Mouse (Mus musculus) lung, postnatal 0 days (tissue): ENCODE data around the gene Gm20388.

Experiments
- CTCF ChIP-seq: IDR thresholded peaks from 2 replicates; pipeline ENCODE4 v1.5.1; 2016; ENCODE audit warnings: antibody characterized with exemption, mild to moderate bottlenecking
- EP300 ChIP-seq: IDR thresholded peaks from 2 replicates; pipeline ENCODE4 v1.6.1; 2016; ENCODE audit warnings: antibody characterized with exemption, mild to moderate bottlenecking, control low read depth

GRCm38 (mm10) chr8:120819906-120820305 lies 909.3 kb downstream of the Gm20388 start:
- TF ChIP-seq CTCF, result no peak
- TF ChIP-seq EP300, result no peak
